8 mouse cellular contexts compared by ENCODE assay signal in the genomic region with DNA sequence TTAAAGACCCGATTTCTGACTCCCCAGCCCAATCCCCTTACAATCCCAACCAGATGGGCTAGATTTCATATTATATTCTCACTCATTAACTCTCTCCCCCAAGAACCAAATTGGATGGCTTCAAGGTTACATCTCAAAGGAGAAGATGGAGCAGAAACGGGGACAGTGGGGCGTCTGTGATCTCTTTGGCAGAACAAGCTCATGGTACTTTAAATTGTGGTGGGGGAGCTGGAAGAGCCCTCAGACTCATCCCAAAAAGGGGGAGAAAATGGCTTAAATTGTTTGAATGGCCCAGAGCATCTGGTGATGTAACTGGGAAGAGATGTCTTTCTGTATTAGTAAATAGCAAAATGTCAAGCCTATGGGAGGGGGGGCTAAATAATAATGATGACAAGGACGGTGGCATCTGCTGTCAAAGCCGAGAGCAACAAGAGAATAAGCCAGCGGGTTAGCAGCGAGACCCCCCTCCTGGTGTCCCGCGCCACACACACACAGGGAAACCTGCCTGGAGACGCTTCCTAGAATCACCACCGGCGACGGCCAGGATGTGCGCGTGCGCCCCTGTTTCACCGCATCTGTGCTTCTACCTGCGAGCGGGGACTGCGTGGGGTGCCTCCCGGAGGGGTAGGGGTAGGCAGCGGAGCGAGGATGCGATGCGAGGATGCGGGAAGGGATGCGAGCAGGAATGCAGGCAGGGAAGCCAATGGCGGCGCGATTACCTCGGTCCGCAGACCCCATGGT. TPM values are rescaled to one million over a fixed set of nuclear protein-coding genes. Genes with fewer than 3 reads are reported as not detected.
A peak's percentile ranks its signal among the peaks of the same experiment; 100 is the strongest.
DNase-seq lines count a peak whose midpoint lies in the region; ATAC-seq and TF ChIP-seq lines count a peak whose summit lies in the region.

No protein-coding gene starts in this region.

- peak overlapping the region; percentile 90 for H3K4me2 ChIP-seq in intestine, embryonic 14.5 days (ENCODE audit: low read length)
- peak overlapping the region; percentile 33 for H3K4me2 ChIP-seq in liver, embryonic 15.5 days

- WGBS in heart, adult 2 months: 6% methylated on average over 32 of the region's 32 CpGs
- WGBS in intestine, embryonic 14.5 days: 2% methylated on average over 32 of the region's 32 CpGs
- 3% methylated on average over 32 of the region's 32 CpGs for WGBS in liver, embryonic 15.5 days (ENCODE audit: insufficient replicate concordance)
- 5% methylated on average over 32 of the region's 32 CpGs for WGBS in small intestine, adult 2 months

- intact Hi-C loops in heart, adult 2 months (cut with DNase I): no loop called here
- intact Hi-C loops in heart, postnatal 36 days (cut with DNase I): no loop called here
- intact Hi-C loops in gastrocnemius, postnatal 36 days (cut with DNase I): no loop called here

- TF ChIP-seq EP300 in heart, adult 2 months (IDR thresholded peaks at IDR 0.05; ENCODE audit: insufficient read depth, low read depth, low read length): no peak

- TF ChIP-seq CTCF in heart, adult 2 months (IDR thresholded peaks at IDR 0.05): no peak
- TF ChIP-seq CTCF in embryonic fibroblast, embryonic 13.5 days (IDR thresholded peaks at IDR 0.05; ENCODE audit: borderline replicate concordance, insufficient read depth, low read length): no peak
- TF ChIP-seq CTCF in small intestine, adult 2 months (IDR thresholded peaks at IDR 0.05; ENCODE audit: extremely low read depth, insufficient read length, insufficient replicate concordance, low read depth, low read length): no peak

- ATAC-seq in activated CD4-positive, CD25-positive, alpha-beta regulatory T cell, adult 4 months: peak; percentile 28
- ATAC-seq in intestine, embryonic 14.5 days (replicated peaks; ENCODE audit: low FRiP score, low TSS enrichment, low read depth): peak; percentile 30; the same call in 1 of the 2 replicates
- ATAC-seq in liver, embryonic 15.5 days (ENCODE audit: insufficient read depth): no peak

- H3K36me3 ChIP-seq in heart, adult 2 months (ENCODE audit: control insufficient read depth, insufficient read depth, low read length): no peaks in the 10 kb centered on the region
- H3K36me3 ChIP-seq in intestine, embryonic 14.5 days (ENCODE audit: control insufficient read depth, insufficient read depth, low read length): no peaks in the 10 kb centered on the region
- H3K36me3 ChIP-seq in liver, embryonic 15.5 days (replicated peaks): no peaks in the 10 kb centered on the region
- no peaks in the 10 kb centered on the region for H3K36me3 ChIP-seq in small intestine, adult 2 months (ENCODE audit: control insufficient read depth, insufficient read depth, low read length)

- peak overlapping the region; percentile 58 for H3K4me3 ChIP-seq in heart, adult 2 months
- peak overlapping the region; percentile 20; the same call in 1 of the 2 replicates for H3K4me3 ChIP-seq in embryonic fibroblast, embryonic 13.5 days (ENCODE audit: insufficient read depth, low read length)
- peak overlapping the region; percentile 44 for H3K4me3 ChIP-seq in intestine, embryonic 14.5 days (ENCODE audit: low read depth, low read length)
- H3K4me3 ChIP-seq in liver, embryonic 15.5 days (replicated peaks): peak overlapping the region; percentile 20; the same call in 1 of the 2 replicates
- H3K4me3 ChIP-seq in small intestine, adult 2 months (ENCODE audit: low read depth, low read length): peak overlapping the region; percentile 51

- H3K27ac ChIP-seq in heart, adult 2 months: peak overlapping the region; percentile 64
- no peak overlapping the region for H3K27ac ChIP-seq in embryonic fibroblast, embryonic 13.5 days (ENCODE audit: insufficient read depth, low read length)
- peak overlapping the region; percentile 67 for H3K27ac ChIP-seq in intestine, embryonic 14.5 days (ENCODE audit: low read depth)
- H3K27ac ChIP-seq in liver, embryonic 15.5 days (replicated peaks): no peak overlapping the region
- H3K27ac ChIP-seq in small intestine, adult 2 months (ENCODE audit: insufficient read depth, low read depth, low read length): no peak overlapping the region

- H3K27me3 ChIP-seq in heart, adult 2 months (ENCODE audit: control insufficient read depth, insufficient read depth, low read length): no peaks in the 10 kb centered on the region
- H3K27me3 ChIP-seq in intestine, embryonic 14.5 days (replicated peaks; ENCODE audit: control insufficient read depth, insufficient read depth, low read length): peaks cover 30% of the 10 kb centered on the region
- H3K27me3 ChIP-seq in liver, embryonic 15.5 days: peaks cover 67% of the 10 kb centered on the region
- peaks cover 21% of the 10 kb centered on the region for H3K27me3 ChIP-seq in small intestine, adult 2 months (ENCODE audit: control insufficient read depth, insufficient read depth, low read length)

- peaks cover 9% of the 10 kb centered on the region for H3K4me1 ChIP-seq in heart, adult 2 months (ENCODE audit: control insufficient read depth, insufficient read depth, low read length)
- H3K4me1 ChIP-seq in embryonic fibroblast, embryonic 13.5 days (ENCODE audit: control insufficient read depth, insufficient read depth, low read length): peaks cover 4% of the 10 kb centered on the region
- H3K4me1 ChIP-seq in intestine, embryonic 14.5 days (replicated peaks; ENCODE audit: control insufficient read depth, insufficient read depth, low read length): peaks cover 39% of the 10 kb centered on the region
- H3K4me1 ChIP-seq in liver, embryonic 15.5 days (replicated peaks): no peaks in the 10 kb centered on the region; the same call in 1 of the 2 replicates
- H3K4me1 ChIP-seq in small intestine, adult 2 months (ENCODE audit: control insufficient read depth, insufficient read depth, insufficient read length, low read length): peaks cover 4% of the 10 kb centered on the region; the same call in 1 of the 2 replicates

- no peak for TF ChIP-seq POLR2A in heart, adult 2 months (IDR thresholded peaks at IDR 0.05; ENCODE audit: insufficient read depth, low read depth, low read length)
- no peak for TF ChIP-seq POLR2A in embryonic fibroblast, embryonic 13.5 days (IDR thresholded peaks at IDR 0.05; ENCODE audit: low read depth, low read length)
- TF ChIP-seq POLR2A in small intestine, adult 2 months (IDR thresholded peaks at IDR 0.05; ENCODE audit: low read depth, low read length): no peak

- no peaks in the 10 kb centered on the region for H3K9me3 ChIP-seq in intestine, embryonic 14.5 days (ENCODE audit: control insufficient read depth, low read length)
- H3K9me3 ChIP-seq in liver, embryonic 15.5 days (replicated peaks): no peaks in the 10 kb centered on the region

- H3K9ac ChIP-seq in heart, adult 2 months (ENCODE audit: low read depth, low read length): peak overlapping the region; percentile 72
- peak overlapping the region; percentile 58 for H3K9ac ChIP-seq in intestine, embryonic 14.5 days (ENCODE audit: low read length)
- H3K9ac ChIP-seq in liver, embryonic 15.5 days: no peak overlapping the region

- DNase-seq in heart, adult 2 months: no peak
- DNase-seq in heart, postnatal 36 days: no peak
- DNase-seq in intestine, embryonic 14.5 days (ENCODE audit: low spot score): no peak
- no peak for DNase-seq in gastrocnemius, postnatal 36 days

- H3K79me2 ChIP-seq in heart, adult 2 months (replicated peaks; ENCODE audit: control insufficient read depth, insufficient read depth, low read length): no peaks in the 10 kb centered on the region

RNA-seq across cellular contexts. Expression of a gene that starts 0.5 kb away (rescaled TPM):
- 10 to 100 TPM; 11.2 to 18.3 TPM for total RNA-seq in heart, adult 2 months (2021)
- 10.2 and 12.8 TPM in 2 replicates for polyA plus RNA-seq in heart, adult 2 months (2012; rRNA removed)
- 10 to 100 TPM; 16.2 to 18.1 TPM for total RNA-seq in heart, postnatal 36 days (2021)
- polyA plus RNA-seq in activated CD4-positive, CD25-positive, alpha-beta regulatory T cell, adult 4 months (2017; shearing (Covaris generic)): 10 to 100 TPM; 22.1 to 22.9 TPM
- 0.15 and 0.32 TPM in 2 replicates for polyA plus RNA-seq in embryonic fibroblast, embryonic 13.5 days (2011; ENCODE audit: insufficient read length, low read depth, missing spikeins)
- 2.3 TPM in 2 replicates for polyA plus RNA-seq in intestine, embryonic 14.5 days (2014; fragmentation: Nextera tagmentation; extraction: Ambion mirVana)
- 0.23 and 0.36 TPM in 2 replicates for polyA plus RNA-seq in liver, embryonic 15.5 days (2015; fragmentation: Nextera tagmentation; extraction: Ambion mirVana)
- polyA plus RNA-seq in small intestine, adult 2 months (2012; rRNA removed): 3.9 and 4.3 TPM in 2 replicates
- 10 to 100 TPM in 1 of 2 experiments, 1 to 10 TPM in 1; 5.3 to 10.4 TPM for total RNA-seq in gastrocnemius, postnatal 36 days (2021)

Comparison
In these comparisons a context has a peak if more than half of its experiments do, and no peak if none do; other contexts are left out.
1. H3K27ac ChIP-seq: peak in heart, adult 2 months (single experiment) and intestine, embryonic 14.5 days (single experiment); none in embryonic fibroblast, embryonic 13.5 days (single experiment), liver, embryonic 15.5 days (single experiment) and small intestine, adult 2 months (single experiment).
2. Peak in every context shown above with its lines, with median percentiles within 50 percentile points of each other: H3K4me3 ChIP-seq.